Mouse (Mus musculus): ENCODE measurements at regions not wholly inside any gene's neighbourhood (a gene's known extent, or its start where the extent isn't known, plus 50 kb on each side); places are given as distances from the start of the nearest gene placed in this dataset.

DNA sequence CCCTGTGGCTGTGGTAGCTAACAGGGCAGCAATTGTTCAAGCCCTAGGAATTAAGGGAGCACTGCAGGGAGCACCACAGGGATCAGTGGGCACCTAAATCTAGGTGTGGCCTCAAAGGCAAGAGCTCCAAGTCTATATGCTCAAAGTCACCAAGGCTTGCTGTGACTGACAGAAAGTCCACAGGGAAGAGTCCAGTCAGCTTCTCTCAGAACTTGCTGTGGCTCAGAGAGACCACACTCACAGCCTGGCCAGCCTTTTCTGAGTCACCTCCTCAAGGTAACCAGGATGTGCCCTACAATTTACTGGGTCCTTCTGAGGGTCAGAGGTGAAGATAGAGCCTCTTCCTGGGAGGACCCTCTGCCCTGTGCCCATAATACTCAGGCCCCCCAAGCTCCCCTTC, 86.7 kb downstream of the Zfp706 start:
- intact Hi-C loops (cut with DNase I): no loop called here
- DNase-seq (ENCODE audit: low spot score): no peak

DNA sequence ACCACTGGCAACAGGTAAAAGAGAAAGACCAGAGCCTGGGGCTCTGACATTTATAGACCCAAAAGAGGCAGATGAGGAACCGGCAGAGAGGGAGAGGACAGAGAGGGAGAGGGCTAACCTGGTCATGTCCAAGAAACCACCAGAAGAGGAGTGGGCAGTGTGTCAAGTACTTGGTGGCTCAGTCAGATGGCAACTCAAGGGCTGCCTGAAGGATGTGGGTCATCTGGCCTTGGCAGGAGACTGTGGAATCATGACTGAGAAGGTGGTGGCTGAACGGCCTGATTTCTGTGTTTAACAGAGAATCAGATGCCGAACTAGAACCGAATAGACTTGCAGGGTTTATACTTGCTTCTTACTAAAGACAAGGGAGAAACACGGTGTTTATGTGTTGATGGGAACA, 87.9 kb downstream of the Zfp706 start:
- intact Hi-C loops (cut with DNase I): no loop called here
- DNase-seq (ENCODE audit: low spot score): no peak

GRCm38 (mm10) chr15:36919209-36919608, 88.4 kb downstream of the Zfp706 start:
- intact Hi-C loops (cut with DNase I): no loop called here

GRCm38 (mm10) chr15:36916998-36917397, 90.6 kb downstream of the Zfp706 start:
- intact Hi-C loops (cut with DNase I): no loop called here
- no peak for DNase-seq (ENCODE audit: low spot score)

More at GRCm38 (mm10) chr15:36919209-36919608, 88.4 kb downstream of the Zfp706 start:
- DNase-seq (ENCODE audit: low spot score): no peak

- intact Hi-C loops (cut with DNase I): no loop called here
Measured at GRCm38 (mm10) chr15:36914239-36915100, 93.1 kb downstream of the Zfp706 start.

GRCm38 (mm10) chr15:36913308-36913707, 94.3 kb downstream of the Zfp706 start:
- no peak for DNase-seq (ENCODE audit: low spot score)
- intact Hi-C loops (cut with DNase I): no loop called here

More at GRCm38 (mm10) chr15:36914239-36915100, 93.1 kb downstream of the Zfp706 start:
- no peak for DNase-seq (ENCODE audit: low spot score)

GRCm38 (mm10) chr15:36910272-36910671, 97.3 kb downstream of the Zfp706 start:
- DNase-seq (ENCODE audit: low spot score): no peak
- intact Hi-C loops (cut with DNase I): no loop called here

- DNase-seq (ENCODE audit: low spot score): no peak
- intact Hi-C loops (cut with DNase I): no loop called here
Measured at GRCm38 (mm10) chr15:36909494-36909893, 98.1 kb downstream of the Zfp706 start.

- intact Hi-C loops (cut with DNase I): no loop called here
- no peak for DNase-seq (ENCODE audit: low spot score)
Measured at GRCm38 (mm10) chr15:36906789-36907188, 100.8 kb downstream of the Zfp706 start.

DNA sequence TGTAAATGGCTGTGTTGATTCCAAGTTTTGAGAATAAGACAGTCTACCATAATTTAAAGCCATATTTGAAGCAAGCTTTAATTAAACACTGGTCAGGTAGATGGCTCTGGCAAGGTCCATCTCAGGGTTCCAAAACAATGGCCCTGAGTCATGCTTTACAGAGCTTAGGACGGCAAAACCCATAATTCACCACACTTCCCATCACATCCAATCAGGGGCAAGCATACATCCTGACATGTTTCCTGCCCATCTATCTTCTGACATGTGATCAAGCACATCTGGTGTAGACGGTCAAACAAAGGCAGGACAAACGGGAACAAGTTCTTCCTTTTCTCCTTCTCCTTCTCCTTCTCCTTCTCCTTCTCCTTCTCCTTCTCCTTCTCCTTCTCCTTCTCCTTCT, 101.5 kb downstream of the Zfp706 start:
- intact Hi-C loops (cut with DNase I): no loop called here
- DNase-seq (ENCODE audit: low spot score): no peak

DNA sequence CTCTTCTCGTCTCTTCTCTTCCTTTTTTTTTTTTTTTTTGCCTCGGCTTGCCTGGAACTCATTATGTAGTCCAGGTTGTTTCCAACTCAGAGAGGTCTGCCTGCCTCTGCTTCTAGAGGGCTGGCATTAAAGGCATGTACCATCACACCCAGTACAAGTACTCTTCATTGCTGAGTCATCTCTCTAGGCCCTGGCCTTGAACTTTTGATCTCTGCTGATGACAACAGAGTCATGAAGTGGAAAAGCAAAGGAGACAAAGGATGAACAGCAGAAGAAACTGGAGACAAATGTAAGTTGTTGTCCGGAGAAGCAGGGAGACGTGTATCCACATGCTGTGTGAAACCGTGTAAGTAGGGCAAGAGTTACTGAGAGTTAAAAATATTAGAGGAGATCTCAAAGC, 103.7 kb downstream of the Zfp706 start:
- no peak for DNase-seq (ENCODE audit: low spot score)
- intact Hi-C loops (cut with DNase I): no loop called here

- intact Hi-C loops (cut with DNase I): no loop called here
- DNase-seq (ENCODE audit: low spot score): no peak
Measured at GRCm38 (mm10) chr15:36903309-36903708, 104.3 kb downstream of the Zfp706 start.

DNA sequence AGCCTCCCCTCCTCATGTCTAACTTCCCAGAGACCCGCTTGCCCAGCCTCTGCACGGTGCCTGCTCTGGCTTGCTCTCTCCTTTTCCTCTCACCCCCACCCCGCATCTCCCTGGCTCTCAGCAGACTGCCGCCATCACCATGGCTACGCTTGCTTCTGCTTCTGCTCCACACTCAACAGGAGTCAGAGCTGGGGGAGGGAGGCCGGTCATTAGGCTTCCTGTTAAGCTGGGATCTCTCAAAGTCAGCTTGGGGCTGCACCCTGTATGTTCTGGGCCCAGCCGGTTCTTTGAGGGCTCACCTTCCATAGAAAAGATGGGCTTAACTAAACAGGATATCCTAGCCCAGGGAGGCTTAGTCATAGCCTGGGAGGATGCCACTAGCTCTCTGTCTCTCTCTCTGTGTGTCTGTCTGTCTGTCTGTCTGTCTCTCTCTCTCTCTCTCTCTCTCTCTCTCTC, 105.7 kb downstream of the Zfp706 start:
- no peak for DNase-seq (ENCODE audit: low spot score)
- intact Hi-C loops (cut with DNase I): no loop called here

- intact Hi-C loops (cut with DNase I): no loop called here
- DNase-seq (ENCODE audit: low spot score): no peak
Measured at GRCm38 (mm10) chr15:36901350-36901749, 106.2 kb downstream of the Zfp706 start.

GRCm38 (mm10) chr15:36900940-36901339, 106.6 kb downstream of the Zfp706 start:
- no peak for DNase-seq (ENCODE audit: low spot score)
- intact Hi-C loops (cut with DNase I): no loop called here

DNA sequence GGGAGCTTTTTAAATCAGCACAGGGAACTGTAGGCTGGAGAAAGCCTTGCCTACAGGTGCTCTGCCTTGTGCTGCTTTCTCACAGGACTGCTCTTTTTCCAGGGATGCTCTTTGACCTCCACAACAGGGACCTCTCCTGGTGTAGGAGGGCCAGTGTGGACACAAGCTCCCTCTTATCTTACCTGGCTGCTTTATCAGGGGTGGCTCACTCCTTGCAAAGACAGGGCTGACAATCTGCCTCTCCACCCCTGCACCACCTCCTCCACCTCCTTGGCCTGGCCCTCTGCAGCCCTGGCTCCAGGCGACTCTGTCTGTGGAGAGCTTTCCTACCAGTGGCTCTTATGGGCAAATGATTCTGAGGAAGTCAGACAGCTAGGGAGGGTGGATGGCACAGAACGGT, 107.7 kb downstream of the Zfp706 start:
- intact Hi-C loops (cut with DNase I): no loop called here
- no peak for DNase-seq (ENCODE audit: low spot score)

DNA sequence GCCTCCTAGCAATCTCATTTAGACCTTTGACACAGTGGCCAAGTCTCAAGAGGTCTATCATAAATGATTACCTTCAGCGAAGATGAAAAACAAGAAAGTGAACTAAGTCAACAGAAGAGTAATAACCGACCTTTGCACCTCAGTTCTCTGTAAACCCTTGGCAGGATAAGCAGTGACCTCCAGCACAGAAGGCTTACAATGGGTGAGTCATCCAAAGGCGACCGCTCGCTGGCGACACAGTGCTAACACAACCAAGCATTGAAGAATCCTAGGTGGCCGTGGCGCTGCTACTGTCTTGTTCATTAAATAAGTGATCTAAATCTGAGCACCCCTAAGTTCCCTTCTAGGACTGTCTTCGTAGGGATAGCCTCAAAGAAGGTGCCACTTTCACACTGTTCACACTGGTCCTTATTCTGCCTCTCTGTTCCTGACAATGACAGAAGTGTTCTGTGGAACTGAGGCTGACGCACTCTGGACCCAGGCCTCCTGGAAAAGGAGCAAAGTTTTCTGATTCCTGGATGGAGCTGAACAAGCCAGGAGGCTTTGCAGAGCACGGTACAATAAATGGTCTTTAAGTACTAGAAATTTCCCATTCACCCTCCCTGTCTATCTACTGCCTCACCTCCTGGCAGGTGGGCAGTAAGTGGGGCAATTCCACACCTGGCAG, 108.6 kb downstream of the Zfp706 start:
- DNase-seq (ENCODE audit: low spot score): no peak
- intact Hi-C loops (cut with DNase I): no loop called here

- DNase-seq (ENCODE audit: low spot score): no peak
- intact Hi-C loops (cut with DNase I): no loop called here
Measured at GRCm38 (mm10) chr15:36898326-36898725, 109.2 kb downstream of the Zfp706 start.

GRCm38 (mm10) chr15:36896265-36896664, 111.3 kb downstream of the Zfp706 start:
- intact Hi-C loops (cut with DNase I): no loop called here
- no peak for DNase-seq (ENCODE audit: low spot score)

DNA sequence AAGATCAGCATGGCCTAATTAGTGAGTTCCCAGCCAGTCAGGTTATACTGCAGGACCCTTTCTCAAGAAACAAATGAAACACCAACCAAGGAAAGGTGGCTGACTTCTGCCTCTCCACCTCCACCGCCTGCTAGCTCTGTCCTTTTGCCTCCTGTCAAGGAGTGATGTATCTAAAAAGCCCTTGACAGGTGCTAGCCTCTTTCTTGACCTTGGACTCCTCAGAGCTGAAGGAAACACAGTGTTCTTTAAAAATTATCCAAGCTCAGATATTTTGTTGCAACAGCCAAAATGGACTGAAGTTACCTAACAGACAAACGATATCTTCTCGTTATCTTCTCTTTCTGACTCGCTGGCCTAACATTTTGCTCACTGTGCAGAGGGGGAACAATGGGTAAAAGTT, 112.5 kb downstream of the Zfp706 start:
- no peak for DNase-seq (ENCODE audit: low spot score)
- intact Hi-C loops (cut with DNase I): no loop called here

GRCm38 (mm10) chr15:36893407-36893969, 114.1 kb downstream of the Zfp706 start:
- DNase-seq (ENCODE audit: low spot score): no peak
- intact Hi-C loops (cut with DNase I): no loop called here
